Mouse (Mus musculus) telencephalon, adult 2 months (tissue): ENCODE data around the gene 1700001C19Rik.
"Not testable (repeated sequence)": the region's sequence is repeated elsewhere in the genome, so short reads cannot be mapped to it uniquely, and the experiment has no call there.

ENCODE experiments used
- DNase-seq: peaks from one replicate; pipeline ENCODE4 v3.0.0-alpha.2; 2011; ENCODE audit warnings: low read depth, low spot score

Gene 1700001C19Rik

GRCm38 (mm10) chr17:47436156-47436906 lies 845 bp downstream of the 1700001C19Rik start, which contains the start of gene AI661453:
AI661453 (plus strand) TSS chr17:47436615.
- no peak for DNase-seq

- DNase-seq: no peak
Measured at GRCm38 (mm10) chr17:47430815-47431214, 6.4 kb downstream of the 1700001C19Rik start.

GRCm38 (mm10) chr17:47428831-47429304 lies 8.3 kb downstream of the 1700001C19Rik start:
- DNase-seq: no peak

- DNase-seq: no peak
Measured at GRCm38 (mm10) chr17:47427316-47427715, 9.9 kb downstream of the 1700001C19Rik start.

- DNase-seq: no peak
Measured at GRCm38 (mm10) chr17:47424186-47424585, 13.0 kb downstream of the 1700001C19Rik start.

- DNase-seq: not testable (repeated sequence)
Measured at GRCm38 (mm10) chr17:47422616-47423015, 14.6 kb downstream of the 1700001C19Rik start.

GRCm38 (mm10) chr17:47421566-47421965 lies 15.6 kb downstream of the 1700001C19Rik start:
- no peak for DNase-seq

- no peak for DNase-seq
Measured at GRCm38 (mm10) chr17:47420195-47420594, 17.0 kb downstream of the 1700001C19Rik start.

- DNase-seq: not testable (repeated sequence)
Measured at GRCm38 (mm10) chr17:47409897-47410861, 27.0 kb downstream of the 1700001C19Rik start.

- no peak for DNase-seq
Measured at GRCm38 (mm10) chr17:47408558-47408898, 28.6 kb downstream of the 1700001C19Rik start.

- no peak for DNase-seq
Measured at GRCm38 (mm10) chr17:47407717-47408557, 29.2 kb downstream of the 1700001C19Rik start.

GRCm38 (mm10) chr17:47400451-47400850 lies 36.7 kb downstream of the 1700001C19Rik start, which contains the start of gene Guca1a:
Guca1a (minus strand) TSS chr17:47400584.
- DNase-seq: no peak

- DNase-seq: no peak
Measured at GRCm38 (mm10) chr17:47399091-47399490, 38.1 kb downstream of the 1700001C19Rik start.

GRCm38 (mm10) chr17:47395376-47395913 lies 41.7 kb downstream of the 1700001C19Rik start:
- DNase-seq: no peak

GRCm38 (mm10) chr17:47394223-47394869 lies 42.8 kb downstream of the 1700001C19Rik start:
- no peak for DNase-seq

- no peak for DNase-seq
Measured at GRCm38 (mm10) chr17:47386649-47387048, 50.5 kb downstream of the 1700001C19Rik start.

- DNase-seq: no peak
Measured at GRCm38 (mm10) chr17:47385145-47385544, 52.0 kb downstream of the 1700001C19Rik start, which contains the start of gene Guca1b. Guca1b (plus strand) TSS chr17:47385393.

GRCm38 (mm10) chr17:47384064-47384463 lies 53.1 kb downstream of the 1700001C19Rik start:
- no peak for DNase-seq

- DNase-seq: no peak
Measured at GRCm38 (mm10) chr17:47383266-47383665, 53.9 kb downstream of the 1700001C19Rik start.

GRCm38 (mm10) chr17:47381917-47382316 lies 55.3 kb downstream of the 1700001C19Rik start:
- DNase-seq: no peak
